Mouse (Mus musculus): Measurements from ENCODE around the gene Tor1b. TPM values are rescaled to one million over a fixed set of nuclear protein-coding genes. Genes with fewer than 3 reads are reported as not detected.

The Tor1b gene
- polyA plus RNA-seq, 1 experiment from 2014 or later: 23.3 TPM

GRCm38 (mm10) chr2:30995432-30995996 lies 42.8 kb downstream of the Tor1b start:
- no peaks in the 10 kb centered on the region for H3K27me3 ChIP-seq (replicated peaks)
- H3K9ac ChIP-seq: peak overlapping the region; percentile 79

GRCm38 (mm10) chr2:30998443-30999260 lies 45.9 kb downstream of the Tor1b start:
- no peak for ATAC-seq (ENCODE audit: extremely low read depth, insufficient number of reproducible peaks, low FRiP score, low TSS enrichment)

More at GRCm38 (mm10) chr2:30995432-30995996, 42.8 kb downstream of the Tor1b start:
- Histone ChIP-seq H3K27ac (replicated peaks) (peak overlapping the region; percentile 87), H3K4me2 (peak overlapping the region; percentile 71), H3K36me3 (peaks cover 21% of the 10 kb centered on the region), H3K4me1 (peaks cover 29% of the 10 kb centered on the region), H3K4me3 (peak overlapping the region; percentile 52), H3K9me3 (no peaks in the 10 kb centered on the region)
- 50% methylated on average over 11 of the region's 11 CpGs for WGBS
- 0 out of 2 replicates have a peak, but pooled peaks have one; percentile 11 for ATAC-seq (ENCODE audit: extremely low read depth, insufficient number of reproducible peaks, low FRiP score, low TSS enrichment)

GRCm38 (mm10) chr2:31002857-31003256 lies 50.1 kb downstream of the Tor1b start:
- ATAC-seq (ENCODE audit: extremely low read depth, insufficient number of reproducible peaks, low FRiP score, low TSS enrichment): no peak
- Histone ChIP-seq H3K36me3 (peaks cover 70% of the 10 kb centered on the region), H3K4me3 (no peak overlapping the region), H3K4me2 (no peak overlapping the region), H3K9ac (no peak overlapping the region), H3K27ac (replicated peaks) (no peak overlapping the region), H3K27me3 (replicated peaks) (no peaks in the 10 kb centered on the region), H3K4me1 (peaks cover 34% of the 10 kb centered on the region), H3K9me3 (no peaks in the 10 kb centered on the region)
- WGBS: 86% methylated on average over 10 of the region's 10 CpGs

More at GRCm38 (mm10) chr2:30998443-30999260, 45.9 kb downstream of the Tor1b start:
- 75% methylated on average over 8 of the region's 8 CpGs for WGBS
- H3K27me3 ChIP-seq (replicated peaks): no peaks in the 10 kb centered on the region
- H3K4me2 ChIP-seq: no peak overlapping the region
- H3K4me3 ChIP-seq: no peak overlapping the region
- no peak overlapping the region for H3K9ac ChIP-seq
- H3K27ac ChIP-seq (replicated peaks): no peak overlapping the region
- peaks cover 48% of the 10 kb centered on the region for H3K36me3 ChIP-seq
- no peaks in the 10 kb centered on the region for H3K9me3 ChIP-seq
- H3K4me1 ChIP-seq: peaks cover 29% of the 10 kb centered on the region

GRCm38 (mm10) chr2:31005453-31005852 lies 52.7 kb downstream of the Tor1b start:
- H3K27ac ChIP-seq (replicated peaks): peak overlapping the region; percentile 97
- peak overlapping the region; percentile 77 for H3K9ac ChIP-seq
- peak overlapping the region; percentile 54 for H3K4me2 ChIP-seq
- peaks cover 75% of the 10 kb centered on the region for H3K36me3 ChIP-seq
- no peaks in the 10 kb centered on the region for H3K27me3 ChIP-seq (replicated peaks)
- H3K4me1 ChIP-seq: peaks cover 30% of the 10 kb centered on the region
- H3K9me3 ChIP-seq: no peaks in the 10 kb centered on the region
- H3K4me3 ChIP-seq: no peak overlapping the region
- WGBS: 44% methylated on average over 2 of the region's 2 CpGs
- no peak for ATAC-seq (ENCODE audit: extremely low read depth, insufficient number of reproducible peaks, low FRiP score, low TSS enrichment)

- Histone ChIP-seq H3K27me3 (replicated peaks) (no peaks in the 10 kb centered on the region), H3K36me3 (peaks cover 78% of the 10 kb centered on the region), H3K9me3 (no peaks in the 10 kb centered on the region), H3K27ac (replicated peaks) (peak overlapping the region; percentile 97), H3K9ac (peak overlapping the region; percentile 77), H3K4me1 (peaks cover 30% of the 10 kb centered on the region), H3K4me2 (peak overlapping the region; percentile 54), H3K4me3 (peak overlapping the region; percentile 24; the same call in 1 of the 2 replicates)
- peak; percentile 68 for ATAC-seq (ENCODE audit: extremely low read depth, insufficient number of reproducible peaks, low FRiP score, low TSS enrichment)
- WGBS: 12% methylated on average over 5 of the region's 5 CpGs
These were observed 53.7 kb downstream of the Tor1b start for GRCm38 (mm10) chr2:31006434-31006833.

GRCm38 (mm10) chr2:31007208-31007607 lies 54.4 kb downstream of the Tor1b start:
- 75% methylated on average over 5 of the region's 5 CpGs for WGBS
- H3K27ac ChIP-seq (replicated peaks): peak overlapping the region; percentile 97
- H3K4me2 ChIP-seq: no peak overlapping the region

More at GRCm38 (mm10) chr2:31007208-31007607, 54.4 kb downstream of the Tor1b start:
- Histone ChIP-seq H3K36me3 (peaks cover 78% of the 10 kb centered on the region), H3K4me3 (no peak overlapping the region), H3K27me3 (replicated peaks) (no peaks in the 10 kb centered on the region), H3K9me3 (no peaks in the 10 kb centered on the region), H3K4me1 (peaks cover 30% of the 10 kb centered on the region), H3K9ac (peak overlapping the region; percentile 77)
- ATAC-seq (ENCODE audit: extremely low read depth, insufficient number of reproducible peaks, low FRiP score, low TSS enrichment): no peak

Other genes with a start within 250 kb of the Tor1b start
- 1.7 and 2.1 TPM in 2 replicates for gene 1700001O22Rik, start 149.3 kb upstream of the Tor1b start, polyA plus RNA-seq (2015; fragmentation: Nextera tagmentation; extraction: Ambion mirVana)
- gene Ntmt1, start 145.1 kb upstream of the Tor1b start, polyA plus RNA-seq (2015; fragmentation: Nextera tagmentation; extraction: Ambion mirVana): 72.7 and 81.4 TPM in 2 replicates
- gene Asb6, start 122.6 kb upstream of the Tor1b start, polyA plus RNA-seq (2015; fragmentation: Nextera tagmentation; extraction: Ambion mirVana): 20.0 and 21.8 TPM in 2 replicates
- gene Prrx2, start 118.0 kb upstream of the Tor1b start, polyA plus RNA-seq (2015; fragmentation: Nextera tagmentation; extraction: Ambion mirVana): 30.3 and 37.0 TPM in 2 replicates
- 2.3 and 5.0 TPM in 2 replicates for gene Ptges, start 23.1 kb upstream of the Tor1b start, polyA plus RNA-seq (2015; fragmentation: Nextera tagmentation; extraction: Ambion mirVana)
- gene Tor1a, start 15.0 kb downstream of the Tor1b start, polyA plus RNA-seq (2015; fragmentation: Nextera tagmentation; extraction: Ambion mirVana): 54.9 and 55.1 TPM in 2 replicates
- gene BC005624, start 29.2 kb downstream of the Tor1b start, polyA plus RNA-seq (2015; fragmentation: Nextera tagmentation; extraction: Ambion mirVana): 32.8 and 36.9 TPM in 2 replicates
- gene Usp20, start 29.3 kb downstream of the Tor1b start, polyA plus RNA-seq (2015; fragmentation: Nextera tagmentation; extraction: Ambion mirVana): 33.0 and 39.3 TPM in 2 replicates
- gene Fnbp1, start 189.0 kb downstream of the Tor1b start, polyA plus RNA-seq (2015; fragmentation: Nextera tagmentation; extraction: Ambion mirVana): 17.6 and 18.7 TPM in 2 replicates
- gene Gpr107, start 199.4 kb downstream of the Tor1b start, polyA plus RNA-seq (2015; fragmentation: Nextera tagmentation; extraction: Ambion mirVana): 29.7 and 34.8 TPM in 2 replicates

Measured in heart, embryonic 13.5 days (tissue).